Mouse (Mus musculus): ENCODE data around the gene Ces2a.

Gene Ces2a

GRCm38 (mm10) chr8:104733753-104734152 is at the start of gene Ces2a:
Gene Ces2a (plus strand): TSS chr8:104734003.
- no peak for DNase-seq

- no peak for DNase-seq
Measured at GRCm38 (mm10) chr8:104688433-104688832, 45.4 kb upstream of the Ces2a start.

GRCm38 (mm10) chr8:104698556-104698955 is 35.2 kb upstream of the Ces2a start:
- no peak for DNase-seq

- DNase-seq = no peak
Measured at GRCm38 (mm10) chr8:104701900-104702299, 31.9 kb upstream of the Ces2a start.

GRCm38 (mm10) chr8:104721166-104721565 is 12.6 kb upstream of the Ces2a start:
- no peak for DNase-seq

GRCm38 (mm10) chr8:104731451-104731850 is 2.4 kb upstream of the Ces2a start:
- no peak for DNase-seq

GRCm38 (mm10) chr8:104731969-104732368 is 1.8 kb upstream of the Ces2a start:
- no peak for DNase-seq

GRCm38 (mm10) chr8:104742039-104742438 is 8.2 kb downstream of the Ces2a start:
- no peak for DNase-seq

- no peak for DNase-seq
Measured at GRCm38 (mm10) chr8:104743410-104743809, 9.6 kb downstream of the Ces2a start.

GRCm38 (mm10) chr8:104752818-104753217 is 19.0 kb downstream of the Ces2a start:
- no peak for DNase-seq

GRCm38 (mm10) chr8:104757621-104758020 is 23.8 kb downstream of the Ces2a start:
- no peak for DNase-seq

GRCm38 (mm10) chr8:104758209-104758608 is 24.4 kb downstream of the Ces2a start:
- no peak for DNase-seq

GRCm38 (mm10) chr8:104761126-104761525 is 27.3 kb downstream of the Ces2a start:
- DNase-seq = no peak

- no peak for DNase-seq
Measured at GRCm38 (mm10) chr8:104766485-104766884, 32.7 kb downstream of the Ces2a start.

GRCm38 (mm10) chr8:104770365-104770764 is 36.6 kb downstream of the Ces2a start:
- no peak for DNase-seq

GRCm38 (mm10) chr8:104787049-104787448 is 53.2 kb downstream of the Ces2a start:
- no peak for DNase-seq

GRCm38 (mm10) chr8:104788929-104789328 is 55.1 kb downstream of the Ces2a start:
- DNase-seq = no peak

- DNase-seq = peak; percentile 20
Measured at GRCm38 (mm10) chr8:104789886-104790680, 56.3 kb downstream of the Ces2a start.

Measured in cerebellum, adult 9-10 months (tissue).